Mouse (Mus musculus) frontal cortex, adult (tissue): Measurements from ENCODE around the gene Lrrc2.
A peak's percentile ranks its signal among the peaks of the same experiment; 100 is the strongest.

Experiments used
- ATAC-seq: cut with Nextera tagmentation; 2 replicates; pipeline ENCODE4 v1.9.2; 2017; ENCODE audit warnings: mild to moderate bottlenecking, moderate library complexity, mixed read lengths; ENCODE audit not compliant: low TSS enrichment

Lrrc2 gene

GRCm38 (mm10) chr9:110951397-110951796 lies at the start of gene Lrrc2:
TSS of gene Lrrc2 (plus strand) at chr9:110951545.
- no peak for ATAC-seq

DNA sequence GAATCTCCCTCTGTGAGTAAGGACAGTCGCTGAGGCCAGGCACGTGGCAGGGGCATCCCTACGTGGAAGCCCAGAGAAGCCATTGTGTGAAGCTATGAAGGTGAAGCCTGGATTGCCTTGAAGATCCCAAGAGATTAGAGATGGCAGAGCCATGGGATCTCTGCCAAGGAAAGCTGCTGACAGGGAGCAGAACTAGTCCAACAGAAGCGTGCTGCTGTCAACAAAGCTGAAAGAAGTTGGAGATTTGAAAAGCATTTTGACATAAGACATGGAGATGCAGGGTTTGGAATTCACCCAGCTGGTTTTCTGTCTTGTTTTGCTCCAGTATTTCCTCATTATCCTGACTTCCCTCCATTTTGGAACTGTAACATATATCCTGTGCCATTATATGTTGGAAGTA lies 49.1 kb upstream of the Lrrc2 start:
- no peak for ATAC-seq

DNA sequence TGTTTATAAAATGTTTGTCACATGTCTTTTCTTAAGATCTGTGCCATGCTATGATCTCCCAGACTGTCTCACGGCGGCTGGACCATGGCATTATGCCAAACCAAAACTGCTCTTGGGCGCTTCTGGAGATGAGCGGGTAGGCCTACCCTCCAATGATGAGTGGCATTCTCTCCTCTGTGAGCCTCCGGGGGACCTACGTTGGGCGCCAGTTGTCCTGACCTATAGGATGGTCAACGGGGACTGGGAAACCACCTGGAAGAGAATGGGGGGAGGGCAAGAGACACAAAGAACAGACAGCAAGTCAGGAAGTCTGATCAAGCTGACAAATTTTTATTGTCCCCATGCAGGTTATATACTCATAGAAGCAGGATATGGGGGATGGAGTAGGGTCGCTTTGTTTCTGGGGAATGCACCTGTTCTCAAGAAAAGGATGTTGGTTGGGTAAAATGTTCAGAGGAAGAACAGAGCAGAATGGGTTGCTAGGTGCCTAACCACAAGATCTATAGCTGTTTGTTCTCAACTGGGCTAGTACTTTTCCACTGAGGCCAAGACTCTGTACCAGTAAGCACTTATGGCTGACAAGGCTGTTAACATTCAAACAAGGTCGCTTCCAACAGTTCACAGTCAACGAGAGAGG lies 44.0 kb upstream of the Lrrc2 start:
- no peak for ATAC-seq

GRCm38 (mm10) chr9:110907838-110908630 lies 43.3 kb upstream of the Lrrc2 start:
- ATAC-seq, result no peak

DNA sequence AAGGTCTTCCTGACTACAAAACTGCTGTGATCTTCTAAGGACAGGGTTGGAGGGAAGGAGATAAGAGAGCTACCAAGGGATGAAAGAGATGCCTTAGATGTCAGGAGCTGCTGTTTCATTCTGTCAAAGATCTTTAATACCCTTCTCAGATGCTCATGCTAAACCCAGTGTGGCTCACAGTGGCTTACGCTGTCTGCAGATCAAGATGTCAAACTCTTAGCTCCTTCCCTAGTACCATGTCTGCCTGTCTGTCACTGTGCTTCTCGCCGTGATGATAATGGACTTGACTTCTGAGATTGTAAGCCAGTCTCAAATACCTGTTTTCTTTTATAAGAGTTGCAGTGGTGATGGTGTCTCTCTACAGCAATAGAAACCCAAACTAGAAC lies 42.7 kb upstream of the Lrrc2 start:
- no peak for ATAC-seq

DNA sequence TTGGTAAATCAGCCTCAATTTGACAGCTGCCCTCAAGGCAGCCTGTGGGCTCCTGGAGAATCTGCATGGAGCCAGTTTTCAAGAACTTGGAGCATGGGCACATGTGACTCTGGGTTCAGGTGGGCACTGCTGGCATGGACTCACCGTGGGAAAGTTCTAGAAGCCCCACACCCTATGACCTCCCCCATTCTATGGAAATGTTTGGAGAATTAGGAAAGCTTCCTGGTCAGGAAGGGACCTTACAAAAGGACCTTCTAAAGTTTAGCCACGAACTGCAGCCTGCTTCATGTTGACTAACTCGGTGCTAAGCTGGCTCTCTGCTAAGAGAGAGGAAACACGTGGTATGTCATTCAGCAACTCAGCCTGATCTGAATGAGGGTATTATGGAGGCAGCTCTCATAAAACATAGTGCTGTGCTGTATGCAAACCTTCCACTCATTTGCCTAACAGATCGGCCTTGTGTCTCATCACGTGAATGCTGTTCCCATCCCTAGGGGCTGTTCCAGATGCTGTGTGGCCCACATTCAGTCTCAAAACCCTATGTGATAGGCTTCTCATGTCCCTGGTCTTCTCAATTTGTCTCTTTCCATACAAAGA lies 41.9 kb upstream of the Lrrc2 start:
- ATAC-seq, result peak; percentile 47; the same call in 1 of the 2 replicates

- peak; percentile 67; the same call in 1 of the 2 replicates for ATAC-seq
Observed at GRCm38 (mm10) chr9:110914631-110915236, 36.6 kb upstream of the Lrrc2 start.

DNA sequence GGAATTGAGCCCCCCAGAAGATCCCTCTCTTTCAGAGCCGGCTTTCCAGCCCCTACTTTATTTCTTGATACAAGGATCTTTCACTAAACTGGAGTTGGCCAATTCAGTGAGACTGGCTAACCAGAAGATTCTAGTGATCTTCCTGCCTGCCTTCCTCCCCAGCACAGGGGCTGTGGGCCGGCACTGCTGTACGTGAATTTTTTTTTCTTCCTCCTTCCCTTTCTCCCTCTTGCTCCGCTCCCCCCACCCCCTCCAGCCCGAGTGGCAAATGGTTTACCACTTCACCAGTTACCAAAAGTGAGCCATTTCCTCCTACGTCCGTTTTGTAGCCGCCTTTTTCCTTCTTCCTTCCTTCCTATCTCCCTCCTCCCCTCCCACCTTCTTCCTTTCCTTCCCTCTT lies 35.9 kb upstream of the Lrrc2 start:
- ATAC-seq, result no peak

DNA sequence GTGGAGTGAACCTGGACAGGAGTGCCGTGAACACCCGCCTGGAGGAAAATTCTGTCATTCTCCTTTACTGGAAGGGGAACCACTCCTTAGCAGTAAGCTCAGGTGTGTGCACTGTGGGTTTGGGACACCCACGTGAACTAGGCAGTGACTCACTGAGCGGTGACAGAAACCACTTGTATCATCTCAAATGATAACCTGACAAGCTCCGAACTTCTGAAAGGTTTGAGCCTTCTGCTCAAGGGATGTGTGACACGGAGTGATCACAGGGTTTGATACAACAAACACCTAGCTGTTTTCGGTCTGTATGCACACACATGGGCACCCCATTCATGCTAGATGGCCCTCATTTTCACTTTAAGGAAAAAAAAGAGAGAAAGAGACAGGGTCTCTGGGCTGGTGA lies 34.6 kb upstream of the Lrrc2 start, which contains the start of gene Fam240a:
Gene Fam240a (minus strand): TSS at position 76 of the 400 bp plus-strand sequence.
- no peak for ATAC-seq

DNA sequence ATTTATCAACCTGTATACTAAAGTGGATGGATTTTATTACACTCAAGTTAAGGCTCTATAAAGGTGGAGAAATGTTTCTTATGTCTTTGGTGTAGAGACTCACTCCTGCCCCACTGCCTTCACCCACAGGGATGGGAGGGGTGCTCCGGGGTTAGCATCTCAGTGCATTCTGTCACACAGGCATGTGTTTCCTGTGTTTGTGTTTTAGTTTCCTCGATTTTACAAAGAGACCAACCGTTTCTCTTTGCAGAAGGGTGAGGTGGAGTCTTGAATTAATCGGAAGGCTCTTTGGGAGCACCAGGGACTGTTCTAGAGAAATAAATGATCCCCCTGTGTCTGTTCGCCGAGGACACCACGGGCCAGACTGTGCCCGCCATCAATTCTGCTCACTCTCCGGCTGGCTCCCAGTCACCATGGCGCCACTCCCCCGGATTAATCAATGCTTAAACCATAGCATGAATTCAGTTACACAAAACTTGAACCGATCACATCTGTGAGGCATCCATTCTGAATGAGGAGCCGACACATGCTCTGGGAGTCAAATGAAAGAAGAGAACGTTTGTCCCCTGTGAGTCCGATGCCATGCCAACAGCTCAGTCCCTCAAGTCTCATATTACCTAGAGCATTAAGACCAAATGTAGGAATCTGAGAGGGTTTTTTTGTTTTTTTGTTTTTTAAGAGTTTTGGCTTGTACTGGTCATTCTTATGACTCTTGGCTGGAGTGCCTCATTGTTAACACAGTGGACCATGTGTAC lies 30.5 kb upstream of the Lrrc2 start:
- no peak for ATAC-seq

GRCm38 (mm10) chr9:110922759-110923158 lies 28.6 kb upstream of the Lrrc2 start:
- ATAC-seq, result peak; percentile 69; the same call in 1 of the 2 replicates

DNA sequence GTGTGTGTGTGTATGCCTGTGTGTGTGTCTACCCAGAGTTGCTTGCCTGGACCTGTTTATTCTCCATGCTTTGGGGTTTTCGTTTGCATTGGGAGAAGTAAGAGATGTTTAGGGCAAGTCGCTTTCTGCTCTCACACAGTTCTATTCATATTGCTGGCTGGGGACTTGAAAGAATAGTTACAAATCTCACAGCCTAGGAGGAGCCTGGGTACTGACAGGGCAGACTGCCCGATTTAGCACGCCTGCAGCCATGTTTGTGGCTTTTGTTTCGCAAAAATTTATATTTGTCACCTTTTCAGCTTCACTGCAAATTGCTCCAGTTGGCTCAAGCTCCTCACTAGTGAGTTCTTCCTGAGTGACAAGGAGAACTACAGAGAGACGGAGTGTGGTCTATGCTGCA lies 19.8 kb upstream of the Lrrc2 start:
- ATAC-seq, result no peak

DNA sequence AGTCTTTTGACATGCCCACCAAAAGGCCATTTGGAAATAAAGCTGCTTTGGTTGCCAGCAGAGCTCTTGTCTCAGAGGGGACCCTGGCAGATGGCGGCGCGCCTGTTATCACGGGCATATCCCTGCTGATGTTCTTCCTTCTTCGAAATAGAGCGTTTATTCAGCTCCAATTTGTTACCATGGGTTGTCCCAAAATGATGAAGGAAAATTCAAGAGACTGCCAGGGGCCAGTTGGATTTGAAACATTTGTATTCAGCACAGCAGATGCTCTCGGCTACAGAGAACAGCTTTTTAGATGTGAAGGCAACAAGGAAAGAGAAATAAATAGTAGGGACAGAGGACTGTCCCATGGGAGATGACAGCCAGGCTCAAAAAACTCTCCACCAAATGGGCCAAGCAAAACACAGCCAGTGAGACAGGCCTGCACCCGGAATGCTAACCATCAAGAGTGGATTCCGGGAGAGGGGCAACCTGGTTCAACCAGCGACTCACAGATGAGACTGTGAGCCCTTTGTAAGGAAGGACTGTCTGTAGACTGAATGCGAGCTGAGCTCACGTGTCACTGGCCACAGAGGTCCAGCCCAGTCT lies 17.4 kb upstream of the Lrrc2 start:
- peak; percentile 55 for ATAC-seq

GRCm38 (mm10) chr9:110935941-110936340 lies 15.4 kb upstream of the Lrrc2 start:
- ATAC-seq, result no peak

GRCm38 (mm10) chr9:110937506-110938490 lies 13.5 kb upstream of the Lrrc2 start:
- no peak for ATAC-seq

DNA sequence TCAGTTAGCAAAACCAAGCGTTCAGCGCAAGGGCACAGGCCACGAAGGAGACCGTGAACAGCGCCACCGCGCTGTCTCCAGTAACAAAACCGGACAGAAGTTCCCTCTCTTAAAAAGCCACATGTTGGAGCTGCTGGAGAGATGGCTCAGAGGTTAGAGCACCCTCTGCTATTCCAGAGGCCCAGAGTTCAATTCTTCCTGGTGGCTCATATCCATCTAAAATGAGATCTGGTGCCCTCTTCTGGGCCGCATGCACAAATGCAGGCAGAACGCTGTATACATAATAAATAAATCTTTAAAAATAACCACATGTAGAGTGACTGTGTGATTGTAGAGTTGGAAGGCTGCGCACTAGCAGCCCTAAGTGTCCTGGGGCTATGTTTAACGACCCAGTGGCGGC lies 7.1 kb upstream of the Lrrc2 start:
- no peak for ATAC-seq

DNA sequence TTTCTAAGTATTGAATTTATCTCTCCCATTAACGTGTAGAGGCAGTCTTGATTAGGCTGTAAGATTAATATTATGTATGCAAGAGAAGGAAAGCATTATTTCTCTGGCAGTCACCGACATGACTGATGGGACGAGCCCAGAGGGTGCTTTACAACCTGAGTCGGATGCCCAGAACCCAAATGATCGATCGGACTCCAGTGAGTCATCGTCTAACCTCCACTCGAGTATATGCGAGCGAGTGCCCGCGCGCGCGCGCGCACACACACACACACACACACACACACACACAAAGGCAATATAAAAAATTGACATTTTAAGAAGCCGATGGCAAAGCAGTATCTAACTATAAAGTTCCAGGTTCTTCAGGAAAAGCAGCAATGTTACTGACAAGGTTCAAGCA lies 6.0 kb upstream of the Lrrc2 start:
- ATAC-seq, result no peak

DNA sequence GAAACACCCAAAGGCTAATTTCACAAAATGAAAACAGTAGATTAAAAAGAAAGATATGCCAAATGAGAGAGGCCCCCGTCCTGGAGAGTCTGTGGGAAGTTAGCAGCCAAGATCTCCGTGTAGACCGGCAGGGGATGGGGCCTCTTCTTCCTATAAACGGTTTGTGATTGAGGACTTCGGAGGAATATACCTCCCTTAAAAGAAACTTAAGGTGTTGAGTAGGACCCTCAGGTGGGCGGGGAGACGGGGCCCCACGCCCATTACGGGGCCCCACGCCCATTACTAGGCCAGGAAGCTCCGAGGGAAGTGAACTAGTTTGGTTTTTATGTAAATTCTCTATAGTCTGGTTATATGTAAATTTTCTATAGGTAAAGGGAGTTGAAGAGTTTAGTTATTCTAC lies 5.4 kb upstream of the Lrrc2 start, which contains the start of gene Tdgf1:
Gene Tdgf1 (minus strand): TSS at position 233 of the 400 bp plus-strand sequence.
- ATAC-seq, result no peak

GRCm38 (mm10) chr9:110946548-110947044 lies 4.7 kb upstream of the Lrrc2 start:
- no peak for ATAC-seq

DNA sequence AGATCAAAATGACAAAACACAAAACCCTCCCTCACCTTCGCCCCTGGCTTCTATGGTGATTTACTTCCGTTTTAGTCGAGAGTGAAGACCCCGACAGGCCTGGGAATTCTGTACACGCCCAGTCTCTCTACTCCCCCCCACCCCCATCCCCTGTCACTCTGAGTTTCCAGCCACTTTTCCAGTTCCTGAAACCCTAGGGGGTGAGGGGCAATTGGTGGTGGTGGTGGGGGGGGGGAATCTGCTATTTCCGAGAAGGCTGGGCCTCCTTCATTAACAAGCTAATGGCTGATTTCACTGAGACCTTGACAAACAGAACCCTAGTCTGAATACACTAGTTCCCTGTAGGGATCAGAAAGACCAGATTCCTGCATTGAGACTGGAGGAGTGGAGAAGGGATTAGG lies 4.1 kb upstream of the Lrrc2 start:
- no peak for ATAC-seq
